Mouse (Mus musculus) bone marrow, adult 2 months (tissue): ENCODE results near the gene Ank2.

ENCODE experiments used
- CTCF ChIP-seq: fragments of 200-500 bp; IDR thresholded peaks from 2 replicates; pipeline ENCODE4 v1.5.1; 2011; ENCODE audit warnings: low read length, control low read depth; ENCODE audit not compliant: control insufficient read depth, insufficient read depth
- POLR2A ChIP-seq: fragments of 200-500 bp; IDR thresholded peaks from 2 replicates; pipeline ENCODE4 v1.6.1; 2011; ENCODE audit warnings: low read depth, mild to moderate bottlenecking, control low read depth, low read length, borderline replicate concordance; ENCODE audit not compliant: control insufficient read depth

GRCm38 (mm10) chr3:127188789-127189128 is 310.4 kb downstream of the Ank2 start:
- TF ChIP-seq CTCF, result no peak
- no peak for TF ChIP-seq POLR2A
